Mouse (Mus musculus): ENCODE measurements around the gene Ap1g1.
A peak's percentile ranks its signal among the peaks of the same experiment; 100 is the strongest.

Gene Ap1g1

DNA sequence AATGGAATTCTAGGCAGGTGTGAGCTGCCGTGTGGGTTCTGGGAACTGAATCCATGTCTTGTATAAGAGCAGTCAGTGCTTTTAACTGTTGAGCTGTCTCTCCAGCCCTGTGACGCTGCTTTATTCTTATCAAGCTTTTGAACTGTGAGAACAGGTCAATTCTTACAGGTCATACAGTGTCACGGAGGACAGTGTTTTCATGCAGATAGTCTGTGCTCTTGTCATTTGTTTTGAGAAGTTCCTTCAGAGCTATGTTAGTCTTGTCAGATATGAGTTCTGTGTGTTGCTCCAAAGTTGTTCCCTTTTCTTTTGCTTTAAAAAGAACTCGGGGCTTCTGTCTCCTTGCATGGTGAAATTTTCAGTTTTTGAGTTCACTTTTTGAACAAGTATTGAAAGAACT is 2.2 kb downstream of the Ap1g1 start:
- no peak for DNase-seq (ENCODE audit: low spot score)

DNA sequence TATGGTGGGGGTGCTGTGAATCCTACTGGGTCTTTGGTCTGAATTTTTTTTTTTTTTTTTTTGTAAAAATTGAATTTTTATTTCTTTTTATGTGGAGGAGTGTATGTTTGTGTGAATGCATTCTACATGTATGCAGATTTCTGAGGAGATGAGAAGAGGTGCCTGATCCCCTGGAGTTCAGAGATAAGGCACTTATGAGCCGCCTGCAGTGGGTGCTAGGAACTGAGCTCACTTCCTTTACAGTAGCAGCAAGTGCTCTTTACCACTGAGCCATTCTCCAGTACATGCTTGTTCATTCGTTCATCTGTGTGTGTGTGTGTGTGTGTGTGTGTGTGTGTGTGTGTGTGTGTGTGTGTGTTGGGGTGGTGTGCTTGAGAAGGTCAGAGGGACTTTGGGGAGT is 12.6 kb downstream of the Ap1g1 start:
- no peak for DNase-seq (ENCODE audit: low spot score)

DNA sequence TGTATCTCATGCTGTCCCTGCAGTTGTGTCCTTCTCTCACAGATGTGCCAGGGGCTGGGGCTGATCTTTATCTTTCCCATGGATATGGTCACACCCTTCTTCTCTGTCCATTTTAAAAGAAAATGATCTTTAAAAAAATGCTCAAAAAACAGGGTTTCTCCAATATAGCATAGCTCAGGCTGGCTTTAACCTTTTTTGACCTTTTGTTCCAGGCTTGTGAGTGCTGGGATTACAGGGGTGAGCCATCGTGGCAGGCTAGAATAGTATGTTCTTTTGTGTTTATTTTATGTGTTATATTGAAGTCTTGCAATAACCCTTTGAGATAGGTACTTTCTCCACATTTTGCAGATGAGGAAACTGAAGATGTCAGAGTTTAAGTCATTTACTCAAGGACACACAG is 16.8 kb downstream of the Ap1g1 start:
- no peak for DNase-seq (ENCODE audit: low spot score)

DNA sequence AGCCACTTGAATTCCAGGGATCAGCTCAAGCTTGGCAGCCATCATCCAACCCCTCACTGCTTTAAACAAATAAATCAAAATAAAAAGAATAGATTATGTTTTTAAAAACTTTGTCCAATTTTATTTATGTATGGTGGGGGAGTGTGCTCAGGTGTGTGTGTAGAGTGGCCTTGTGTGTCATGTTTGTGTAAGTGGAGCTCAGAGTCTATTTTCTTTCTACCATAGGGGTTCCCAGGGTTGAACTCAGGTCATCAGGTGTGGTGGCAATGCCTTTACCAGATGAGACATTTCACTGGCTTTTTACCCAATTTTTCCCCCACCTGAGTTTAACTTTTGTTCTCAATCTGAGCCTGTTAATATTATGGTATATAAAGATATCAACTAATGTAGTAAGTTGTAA is 20.4 kb downstream of the Ap1g1 start:
- no peak for DNase-seq (ENCODE audit: low spot score)

DNA sequence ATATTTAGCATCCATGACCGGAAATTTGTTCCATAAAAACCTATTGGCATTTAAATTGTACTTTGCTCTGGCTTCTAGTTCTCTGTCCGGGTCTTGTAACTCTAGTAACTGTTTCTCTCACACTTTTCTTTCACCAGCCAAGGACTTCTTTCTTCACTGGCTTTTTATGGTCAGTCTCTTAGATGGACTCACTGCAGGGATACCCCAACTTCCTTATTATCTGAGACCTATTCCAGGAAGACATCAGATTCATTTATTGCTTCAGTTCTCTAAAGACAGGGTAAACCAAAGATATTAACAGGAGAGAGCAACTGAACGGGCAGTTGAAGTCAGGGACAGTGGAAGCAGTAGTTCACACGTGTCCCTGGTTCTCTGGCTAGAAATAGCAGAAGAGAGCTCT is 20.9 kb downstream of the Ap1g1 start:
- DNase-seq (ENCODE audit: low spot score) = no peak

DNA sequence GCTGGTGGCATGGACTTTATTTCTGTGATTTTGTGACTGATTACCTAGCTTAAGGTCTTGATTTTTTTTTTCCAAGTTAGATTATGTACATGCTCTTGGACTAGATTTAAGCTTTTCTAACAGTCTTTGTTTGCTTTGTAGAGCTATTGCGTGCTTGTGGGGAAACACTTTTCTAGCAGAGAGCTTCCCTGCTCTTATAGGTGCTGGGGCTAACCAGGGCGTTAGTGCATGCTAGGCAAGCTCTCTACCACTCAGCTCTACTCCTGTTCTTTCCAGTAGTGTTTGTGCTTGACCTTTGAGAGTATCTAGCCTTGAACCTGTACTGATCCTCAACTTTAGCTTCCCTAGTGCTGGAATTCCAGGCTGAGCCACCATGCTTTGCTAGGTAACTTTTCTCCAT is 22.0 kb downstream of the Ap1g1 start:
- no peak for DNase-seq (ENCODE audit: low spot score)

DNA sequence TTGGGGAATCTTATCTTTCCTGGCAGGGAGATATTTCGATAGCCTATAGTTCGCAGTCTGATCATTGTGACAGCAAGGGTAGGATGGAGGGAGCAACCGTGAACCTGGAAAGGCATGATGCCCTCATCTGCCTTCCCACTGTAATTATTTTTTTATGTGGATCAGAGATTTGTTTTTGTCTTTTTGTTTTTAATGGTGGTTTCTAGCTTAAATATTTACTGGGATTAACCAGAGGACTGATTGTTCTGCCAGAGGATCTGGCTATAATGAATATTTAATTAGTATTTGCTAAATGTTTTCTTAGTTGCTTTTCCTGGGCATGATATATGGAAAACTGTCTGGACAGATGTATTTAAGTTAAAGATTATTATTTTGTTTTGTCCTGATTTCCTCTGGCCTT is 24.9 kb downstream of the Ap1g1 start:
- no peak for DNase-seq (ENCODE audit: low spot score)

DNA sequence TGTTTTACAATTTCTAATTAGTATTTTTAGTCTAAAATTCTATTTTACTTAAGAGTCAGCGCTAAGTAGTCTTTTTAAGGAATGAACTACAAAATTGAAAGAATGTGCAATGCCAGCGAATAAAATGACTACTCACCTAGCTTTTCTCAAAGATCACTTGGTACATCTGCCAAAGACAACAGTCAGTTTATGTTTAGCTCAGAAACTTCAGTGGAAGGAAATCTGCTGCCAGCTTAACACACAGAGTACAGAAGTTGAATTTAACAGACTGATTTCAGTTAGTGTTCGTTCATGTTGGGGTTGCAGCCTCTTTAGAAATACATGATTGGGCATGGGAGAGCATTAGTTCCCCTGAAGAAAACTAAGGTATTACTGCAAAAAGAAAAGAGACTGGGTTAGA is 25.4 kb downstream of the Ap1g1 start:
- no peak for DNase-seq (ENCODE audit: low spot score)

DNA sequence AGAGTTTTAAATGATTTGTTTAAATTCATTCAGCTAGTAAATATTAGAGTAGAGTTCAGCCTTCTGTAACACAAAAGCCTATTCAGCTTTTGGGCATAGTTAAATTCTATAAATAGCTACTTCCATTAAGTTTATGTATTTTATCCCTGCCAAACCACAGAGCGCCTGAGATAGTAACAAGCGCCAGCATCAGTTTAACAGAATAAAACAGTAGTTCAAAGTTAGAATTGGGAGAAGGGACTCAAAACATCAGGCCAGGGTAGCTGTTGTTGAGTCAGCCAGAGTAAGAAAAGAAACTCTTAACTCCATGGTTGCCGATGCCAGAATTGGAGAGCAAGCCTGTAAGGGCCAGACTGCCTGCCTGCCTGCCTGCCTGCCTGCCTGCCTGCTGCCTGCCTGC is 28.2 kb downstream of the Ap1g1 start:
- no peak for DNase-seq (ENCODE audit: low spot score)

DNA sequence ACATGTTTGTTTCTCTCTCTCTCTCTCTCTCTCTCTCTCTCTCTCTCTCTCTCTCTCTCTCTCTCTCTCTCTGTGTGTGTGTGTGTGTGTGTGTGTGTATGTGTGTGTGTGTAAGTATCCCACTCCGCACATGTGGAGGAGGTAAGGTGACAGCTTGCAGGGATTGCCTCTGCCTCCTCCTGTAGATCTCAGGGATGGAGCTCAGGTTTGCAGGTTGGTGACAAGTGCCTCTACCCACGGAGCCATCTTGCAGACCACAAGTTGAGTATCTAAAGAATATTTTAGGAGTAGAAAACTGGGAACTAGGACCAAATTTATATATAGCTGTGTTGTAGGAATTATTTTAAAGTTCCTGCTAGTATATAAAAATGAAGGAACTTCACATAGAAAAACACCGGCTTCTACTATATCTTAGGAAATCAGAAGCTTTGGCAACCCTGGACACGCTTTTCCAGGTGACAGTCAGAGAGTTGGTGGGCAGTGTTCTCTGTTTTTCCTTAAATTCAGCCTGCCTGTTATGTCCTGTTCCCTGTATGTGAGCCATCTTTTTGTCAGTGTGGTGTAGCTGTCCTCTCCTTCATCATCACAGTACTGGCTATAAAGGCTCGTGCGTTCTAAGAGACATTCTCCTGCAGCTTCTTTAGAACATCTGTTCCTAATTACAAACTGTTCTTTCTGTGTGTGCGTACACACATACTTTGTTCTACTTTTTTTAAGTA is 29.2 kb downstream of the Ap1g1 start:
- DNase-seq (ENCODE audit: low spot score) = no peak

DNA sequence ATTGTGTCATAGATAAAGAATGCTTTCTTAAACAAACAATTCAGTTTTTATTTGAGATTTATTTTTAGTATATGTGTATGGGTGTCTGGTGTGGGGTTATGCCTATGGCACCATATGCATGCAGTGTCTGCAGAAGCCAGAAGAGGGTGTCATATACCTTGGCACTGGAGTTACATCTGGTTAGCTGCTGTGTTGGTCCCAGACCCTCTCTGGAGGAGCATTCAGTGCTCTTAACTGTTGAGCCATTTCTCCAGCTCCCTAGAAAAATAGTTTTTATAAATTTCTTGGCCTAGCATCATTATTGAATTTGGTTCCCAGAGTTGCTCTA is 29.7 kb downstream of the Ap1g1 start:
- DNase-seq (ENCODE audit: low spot score) = no peak

DNA sequence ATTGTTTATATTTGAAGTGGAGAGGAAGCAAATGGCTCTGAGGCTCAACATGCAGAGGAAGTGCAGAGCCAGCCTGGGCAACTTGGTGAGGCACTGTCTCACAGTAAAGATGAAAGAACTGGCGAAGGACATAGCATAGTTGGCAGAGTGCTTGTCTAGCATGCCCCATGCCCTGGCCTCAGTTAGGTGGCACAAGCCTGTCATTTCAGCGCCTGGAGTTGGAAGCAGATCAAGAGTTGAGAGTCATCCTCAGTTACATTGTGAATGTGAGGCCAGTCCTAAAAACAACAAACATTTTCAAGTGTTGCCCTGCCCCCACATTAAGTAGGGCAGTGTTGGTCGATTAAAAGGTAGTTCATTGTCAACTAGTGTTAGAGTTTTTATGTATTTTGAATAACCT is 32.1 kb downstream of the Ap1g1 start:
- DNase-seq (ENCODE audit: low spot score) = no peak

DNA sequence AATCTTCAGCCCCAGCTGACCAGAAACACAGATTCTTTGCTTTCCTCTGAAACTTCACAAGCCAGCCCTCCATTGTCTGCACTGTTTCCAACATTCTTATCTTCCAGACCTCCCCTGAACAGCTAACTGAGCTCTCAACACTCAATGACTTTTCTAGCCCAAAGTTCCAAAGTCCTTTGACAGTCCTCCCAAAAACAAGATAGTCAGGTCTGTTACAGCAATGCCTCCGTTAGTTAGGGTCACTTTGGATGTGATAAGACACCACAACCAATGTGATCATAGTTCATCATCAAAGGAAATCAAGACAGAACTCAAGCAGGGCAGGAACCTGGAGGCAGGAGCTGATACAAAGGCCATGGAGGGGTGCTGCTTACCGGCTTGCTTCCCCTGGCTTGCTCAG is 36.9 kb downstream of the Ap1g1 start:
- DNase-seq (ENCODE audit: low spot score) = no peak

DNA sequence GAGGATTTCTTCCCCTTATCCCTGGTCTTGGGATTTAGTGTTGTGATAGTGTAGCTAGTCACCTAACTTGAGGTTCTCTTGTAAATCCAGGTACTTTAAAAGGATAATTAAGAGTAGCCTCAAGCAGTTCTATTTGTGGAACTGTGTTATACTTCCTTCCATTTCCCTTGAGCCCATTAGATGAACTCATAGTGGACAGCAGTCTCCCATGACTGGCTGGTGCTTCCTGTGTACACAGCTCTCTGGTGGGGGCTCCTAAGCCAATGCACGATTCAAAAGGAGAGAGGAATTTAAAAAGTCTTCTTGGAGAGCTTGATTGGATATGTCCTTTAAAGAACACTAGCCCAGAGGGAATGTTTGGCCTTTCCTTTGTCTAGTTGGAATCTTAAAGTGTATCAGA is 39.6 kb downstream of the Ap1g1 start:
- DNase-seq (ENCODE audit: low spot score) = no peak

DNA sequence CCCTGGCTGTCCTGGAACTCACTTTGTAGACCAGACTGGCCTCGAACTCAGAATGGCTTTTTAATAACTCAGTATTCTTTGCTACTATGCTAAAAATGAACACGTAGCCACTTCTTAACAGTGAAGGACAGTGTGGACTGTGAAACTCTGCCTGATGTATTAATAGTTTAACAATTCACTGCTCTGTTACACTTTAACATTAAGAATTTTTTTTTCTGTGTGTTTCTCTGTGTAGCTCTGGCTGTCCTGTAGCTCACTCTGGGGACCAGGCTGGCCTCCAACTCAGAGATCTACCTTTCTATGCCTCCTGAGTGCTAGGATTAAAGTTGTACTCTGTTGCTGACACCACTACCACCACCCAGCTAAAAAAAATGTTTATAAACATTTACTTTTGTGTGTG is 45.2 kb downstream of the Ap1g1 start:
- DNase-seq (ENCODE audit: low spot score) = no peak

DNA sequence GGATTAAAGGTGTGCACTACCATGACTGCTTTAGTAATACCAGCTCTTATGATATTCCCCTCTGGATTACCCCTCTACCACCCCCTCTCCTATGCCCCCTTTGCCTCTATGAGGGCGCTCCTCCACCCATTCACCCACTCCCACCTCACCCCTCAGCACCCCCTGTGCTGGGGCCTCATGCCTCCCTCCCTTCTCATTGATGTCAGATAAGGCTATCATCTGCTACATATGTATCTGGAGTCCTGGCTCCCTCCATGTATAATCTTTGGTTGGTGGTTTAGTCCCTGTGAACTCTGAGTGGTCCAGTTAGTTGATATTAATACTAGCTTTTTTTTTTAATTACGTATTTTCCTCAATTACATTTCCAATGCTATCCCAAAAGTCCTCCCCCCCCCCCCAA is 61.5 kb downstream of the Ap1g1 start:
- DNase-seq (ENCODE audit: low spot score) = no peak

DNA sequence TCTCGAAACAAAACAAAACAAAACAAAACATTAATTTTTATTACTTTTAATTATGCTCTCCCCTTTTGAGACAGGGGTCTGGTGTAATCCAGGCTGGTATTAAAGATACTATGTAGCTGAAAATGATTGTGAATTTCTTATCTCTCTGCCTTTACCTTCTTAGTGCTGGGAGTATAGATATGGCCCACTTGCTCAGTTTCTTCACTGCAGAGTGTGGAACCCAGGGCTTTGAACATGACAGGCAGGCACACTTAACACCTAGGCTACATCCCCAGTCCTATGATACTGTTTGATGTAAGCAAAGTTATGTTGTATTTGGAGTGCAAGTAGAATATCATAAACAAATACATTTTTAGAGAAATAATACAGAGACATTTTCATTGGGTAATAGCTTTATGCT is 64.1 kb downstream of the Ap1g1 start:
- DNase-seq (ENCODE audit: low spot score) = no peak

DNA sequence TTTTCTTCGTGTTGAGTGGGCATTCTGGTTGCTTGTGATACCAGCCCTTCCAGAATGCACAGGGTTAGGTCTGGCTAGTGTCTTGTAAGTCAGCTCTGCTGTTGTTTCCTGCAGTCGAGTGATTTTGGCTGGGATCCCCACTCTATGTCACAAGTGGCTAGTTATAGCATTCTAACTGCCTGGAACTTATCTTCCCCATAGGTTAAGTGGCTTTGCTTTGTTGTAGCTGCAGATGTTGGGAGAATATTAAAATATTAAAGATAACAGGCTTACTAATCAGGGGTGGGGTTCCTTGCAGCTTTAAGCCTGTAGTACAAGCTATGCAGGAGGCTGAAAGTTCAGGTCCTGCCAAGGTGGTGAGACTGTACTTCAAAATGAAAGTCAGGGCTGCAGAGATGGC is 69.5 kb downstream of the Ap1g1 start:
- no peak for DNase-seq (ENCODE audit: low spot score)

DNA sequence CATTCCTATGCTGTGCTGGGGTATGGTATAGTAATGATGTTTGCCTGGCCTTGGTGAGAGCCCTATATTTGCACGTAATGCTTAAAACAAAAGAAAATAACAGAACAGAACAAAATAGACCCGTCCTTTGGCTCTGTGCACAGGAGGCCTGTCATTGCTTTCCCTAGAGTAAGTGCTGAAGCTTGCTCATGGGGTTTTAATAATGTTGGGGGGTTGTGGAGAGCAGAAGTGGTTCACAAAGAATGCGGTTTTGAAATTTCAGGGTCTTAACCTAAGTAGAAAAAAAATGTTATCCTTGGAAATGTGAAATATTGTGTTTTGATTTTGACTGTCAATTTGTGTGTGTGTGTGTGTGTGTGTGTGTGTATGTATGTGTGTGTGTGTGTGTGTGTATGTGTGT is 70.6 kb downstream of the Ap1g1 start:
- no peak for DNase-seq (ENCODE audit: low spot score)

DNA sequence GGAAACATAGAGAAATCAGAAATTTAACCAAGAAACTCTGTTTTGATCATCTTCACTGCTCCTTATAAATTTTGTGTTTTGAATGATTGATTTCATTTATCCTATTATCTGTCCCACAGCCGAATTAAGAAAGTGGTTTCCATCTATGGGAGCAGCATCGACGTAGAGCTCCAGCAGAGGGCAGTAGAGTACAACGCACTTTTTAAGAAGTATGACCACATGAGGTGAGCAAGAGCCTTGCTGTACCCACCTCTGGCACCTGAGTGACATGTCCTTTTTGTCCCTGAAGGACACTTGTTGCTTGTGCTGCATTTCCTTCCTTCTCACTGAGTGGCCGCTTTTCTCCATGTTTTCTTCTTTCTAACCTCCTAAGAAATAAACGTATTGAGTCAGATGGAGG is 75.1 kb downstream of the Ap1g1 start:
- peak; percentile 74 for DNase-seq (ENCODE audit: low spot score)

DNA sequence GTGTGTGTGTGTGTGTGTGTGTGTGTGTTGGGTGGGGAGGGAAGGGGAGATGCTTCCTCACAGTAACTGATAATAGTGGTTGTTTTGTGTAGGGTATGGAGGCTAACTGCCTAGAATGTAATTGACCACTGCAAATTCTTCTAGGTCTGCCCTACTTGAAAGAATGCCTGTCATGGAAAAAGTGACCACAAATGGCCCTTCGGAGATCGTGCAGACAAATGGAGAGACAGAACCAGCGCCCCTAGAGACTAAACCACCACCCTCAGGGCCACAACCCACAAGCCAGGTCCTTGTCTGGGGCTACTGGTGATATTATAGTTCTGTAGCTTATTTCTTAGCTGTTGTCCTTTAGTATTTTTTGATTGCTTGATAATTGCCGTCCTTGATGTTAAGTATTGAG is 76.2 kb downstream of the Ap1g1 start:
- DNase-seq (ENCODE audit: low spot score) = no peak

DNA sequence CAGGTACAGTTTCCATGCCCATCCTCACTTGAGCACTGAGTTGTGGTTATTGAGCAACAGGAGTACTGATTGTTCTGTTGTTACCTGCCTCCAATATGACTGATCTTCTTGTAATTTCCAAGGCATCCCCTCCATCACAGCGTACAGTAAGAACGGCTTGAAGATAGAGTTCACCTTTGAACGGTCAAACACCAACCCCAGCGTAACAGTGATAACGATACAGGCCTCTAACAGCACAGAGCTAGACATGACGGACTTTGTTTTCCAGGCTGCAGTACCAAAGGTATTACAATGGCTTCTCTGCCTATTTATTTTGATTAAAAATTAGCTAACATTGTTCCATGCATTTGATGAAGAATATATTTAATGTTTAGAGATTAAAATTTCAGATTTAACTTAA is 77.1 kb downstream of the Ap1g1 start:
- DNase-seq (ENCODE audit: low spot score) = no peak

DNA sequence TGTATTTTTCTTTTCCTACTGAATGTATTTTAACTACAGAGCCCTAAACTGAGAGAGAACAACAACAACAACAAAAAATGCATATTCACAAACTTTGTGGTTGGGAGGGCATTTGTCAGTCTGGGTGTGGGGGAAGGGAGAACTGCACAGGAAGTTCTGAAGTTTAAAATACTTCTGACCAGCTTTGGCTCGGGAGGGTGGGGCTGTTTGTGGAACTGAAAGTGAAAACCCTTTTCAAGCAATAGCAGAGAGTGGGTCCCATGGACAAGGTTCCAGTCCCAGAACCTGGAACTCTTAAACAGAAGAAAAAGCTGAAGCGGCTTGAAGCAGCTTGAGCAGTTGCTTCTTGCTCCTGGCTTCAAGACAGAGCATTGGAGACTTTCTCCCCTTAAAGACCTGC is 85.0 kb downstream of the Ap1g1 start:
- peak; percentile 74 for DNase-seq (ENCODE audit: low spot score)

DNA sequence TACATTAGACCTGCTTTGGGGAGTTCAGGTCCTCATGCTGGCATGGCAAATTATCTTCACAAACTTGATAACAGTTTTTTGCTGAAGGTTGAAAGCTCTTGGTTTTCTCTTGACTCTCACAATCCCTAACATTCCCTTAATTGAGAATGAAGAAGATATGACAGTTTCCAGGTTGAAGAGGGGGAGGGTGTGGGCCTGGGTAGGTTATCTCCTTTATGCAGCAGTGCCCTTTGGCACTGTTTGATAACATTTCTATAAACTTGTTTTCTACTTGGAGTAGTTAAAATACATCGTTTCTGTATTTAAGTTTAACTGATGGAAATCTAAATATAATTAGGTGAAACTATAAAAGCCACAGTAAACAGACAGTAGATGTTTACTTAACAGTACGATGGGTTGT is 86.4 kb downstream of the Ap1g1 start:
- DNase-seq (ENCODE audit: low spot score) = no peak

DNA sequence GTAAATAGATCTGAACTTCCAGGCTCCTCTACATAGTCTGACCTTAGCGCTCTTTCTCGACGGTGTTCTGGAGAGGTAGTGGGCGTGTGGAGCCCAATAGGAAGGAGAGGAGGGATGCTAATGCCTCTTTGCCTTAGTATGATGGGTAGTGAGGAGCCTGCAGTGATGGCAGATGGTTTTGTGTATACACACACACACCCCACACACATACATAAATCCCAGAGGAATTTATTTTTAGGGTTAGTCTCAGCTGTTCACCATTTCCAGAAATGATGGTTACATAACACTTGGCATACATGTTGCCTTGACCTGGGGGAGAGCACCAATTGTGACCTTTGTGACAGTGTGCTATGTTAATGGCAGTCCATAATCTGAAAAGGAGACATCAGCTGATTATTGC is 87.2 kb downstream of the Ap1g1 start:
- no peak for DNase-seq (ENCODE audit: low spot score)

Data from lung, postnatal 25 days (tissue).